Mouse (Mus musculus) CH12.LX (cell line): ENCODE measurements around the gene Nfic. TPM values are rescaled to one million over a fixed set of nuclear protein-coding genes. Genes with fewer than 3 reads are reported as not detected.

ENCODE experiments used
- DNase-seq: peaks from one replicate; pipeline ENCODE4 v3.0.0-alpha.2; 2013; ENCODE audit errors: extremely low read depth
- H3K27ac ChIP-seq: 2 replicates; pipeline ENCODE4 v1.5.1; 2012; ENCODE audit warnings: low read depth, mild to moderate bottlenecking, control low read depth, moderate library complexity; ENCODE audit not compliant: insufficient read depth
- H3K27me3 ChIP-seq: replicated peaks from 2 replicates; pipeline ENCODE3; 2012; ENCODE audit warnings: inconsistent platforms
- H3K36me3 ChIP-seq, 2 experiments: replicated peaks in 1 of 2; 2 replicates each; pipeline versions ENCODE3 to v1.6.1; 2012; ENCODE audit warnings: inconsistent platforms in 1 of 2, low read length in 1 of 2, mild to moderate bottlenecking in 1 of 2, mixed read lengths in 1 of 2, moderate library complexity in 1 of 2; ENCODE audit not compliant: control insufficient read depth in 1 of 2, insufficient read depth in 1 of 2
- H3K4me1 ChIP-seq, 2 experiments: 2 replicates each; pipeline ENCODE4 v1.6.1; 2012; ENCODE audit warnings: inconsistent platforms in 1 of 2, moderate library complexity in 1 of 2; ENCODE audit not compliant: insufficient read depth in 2 of 2, control insufficient read depth in 1 of 2
- H3K4me2 ChIP-seq: 2 replicates; pipeline ENCODE4 v1.6.1; 2012; ENCODE audit warnings: low read depth, mild to moderate bottlenecking, control low read depth; ENCODE audit not compliant: poor library complexity, insufficient read depth, severe bottlenecking
- H3K4me3 ChIP-seq, 3 experiments: fragments of 150-350 bp in 1 of 3; sonication (generic) in 1 of 3; replicated peaks in 1 of 3; 2 replicates each; pipeline versions ENCODE3 to v1.5.1; 2011 to 2012; ENCODE audit warnings: low read depth in 2 of 3, low read length in 2 of 3, mild to moderate bottlenecking in 2 of 3, moderate library complexity in 2 of 3, control low read depth in 1 of 3, improper control_type of control experiment in 1 of 3, inconsistent platforms in 1 of 3, mixed read lengths in 1 of 3; ENCODE audit not compliant: poor library complexity in 1 of 3
- H3K79me2 ChIP-seq: replicated peaks from 2 replicates; pipeline ENCODE4 v1.6.1; 2012; ENCODE audit warnings: mild to moderate bottlenecking, moderate library complexity; ENCODE audit not compliant: control insufficient read depth, poor library complexity, insufficient read depth, severe bottlenecking; ENCODE audit errors: extremely low read depth
- H3K9ac ChIP-seq: 2 replicates; pipeline ENCODE4 v1.6.1; 2012; ENCODE audit warnings: low read depth, mild to moderate bottlenecking, control low read depth, moderate library complexity; ENCODE audit not compliant: insufficient read depth
- H3K9me3 ChIP-seq: replicated peaks from 2 replicates; pipeline ENCODE3; 2012; ENCODE audit warnings: low read length, inconsistent platforms, mixed read lengths
- ETS1 ChIP-seq: conservative IDR thresholded peaks from 2 replicates; pipeline ENCODE4 v1.6.1; 2012; ENCODE audit warnings: low read depth, mild to moderate bottlenecking, inconsistent platforms, low read length, improper control_type of control experiment, moderate library complexity
- GABPA ChIP-seq: IDR thresholded peaks from 2 replicates; pipeline ENCODE4 v1.6.1; 2012; ENCODE audit warnings: low read depth, low read length, improper control_type of control experiment, inconsistent platforms; ENCODE audit not compliant: insufficient replicate concordance
- HCFC1 ChIP-seq: IDR thresholded peaks from 2 replicates; pipeline ENCODE4 v1.6.1; 2012; ENCODE audit warnings: low read depth, mild to moderate bottlenecking, inconsistent platforms, low read length, improper control_type of control experiment
- IRF4 ChIP-seq: IDR thresholded peaks from 2 replicates; pipeline ENCODE4 v1.6.1; 2014; ENCODE audit warnings: low read depth, mild to moderate bottlenecking, inconsistent platforms, low read length, improper control_type of control experiment
- JUN ChIP-seq: IDR thresholded peaks from 2 replicates; pipeline ENCODE4 v1.6.1; 2011; ENCODE audit warnings: low read depth, mild to moderate bottlenecking, low read length, improper control_type of control experiment, moderate library complexity; ENCODE audit not compliant: insufficient read depth
- MAFK ChIP-seq: IDR thresholded peaks from 2 replicates; pipeline ENCODE4 v1.6.1; 2011; ENCODE audit warnings: low read length, improper control_type of control experiment; ENCODE audit not compliant: insufficient replicate concordance
- MEF2A ChIP-seq: IDR thresholded peaks from 2 replicates; pipeline ENCODE4 v1.6.1; 2014; ENCODE audit warnings: low read depth, mild to moderate bottlenecking, inconsistent platforms, low read length, improper control_type of control experiment, borderline replicate concordance
- MXI1 ChIP-seq: IDR thresholded peaks from 2 replicates; pipeline ENCODE4 v1.6.1; 2011; ENCODE audit warnings: mild to moderate bottlenecking, low read depth, low read length, improper control_type of control experiment
- MYC ChIP-seq: IDR thresholded peaks from 2 replicates; pipeline ENCODE4 v1.6.1; 2011; ENCODE audit warnings: low read depth, mild to moderate bottlenecking, improper control_type of control experiment, low read length
- NRF1 ChIP-seq: IDR thresholded peaks from 2 replicates; pipeline ENCODE4 v1.6.1; 2014; ENCODE audit warnings: low read depth, mild to moderate bottlenecking, inconsistent platforms, low read length, improper control_type of control experiment, moderate library complexity
- POLR2A ChIP-seq: IDR thresholded peaks from 2 replicates; pipeline ENCODE4 v1.6.1; 2011; ENCODE audit warnings: low read depth, mild to moderate bottlenecking, improper control_type of control experiment, low read length
- RCOR1 ChIP-seq: conservative IDR thresholded peaks from 2 replicates; pipeline ENCODE4 v1.6.1; 2012; ENCODE audit warnings: low read depth, mild to moderate bottlenecking, inconsistent platforms, low read length, improper control_type of control experiment
- SIN3A ChIP-seq: IDR thresholded peaks from 2 replicates; pipeline ENCODE4 v1.6.1; 2012; ENCODE audit warnings: low read length, improper control_type of control experiment, inconsistent platforms
- SMC3 ChIP-seq: IDR thresholded peaks from 2 replicates; pipeline ENCODE4 v1.6.1; 2011; ENCODE audit warnings: low read depth, low read length, improper control_type of control experiment
- TBP ChIP-seq: conservative IDR thresholded peaks from 2 replicates; pipeline ENCODE4 v1.6.1; 2011; ENCODE audit warnings: low read depth, low read length, improper control_type of control experiment
- UBTF ChIP-seq: IDR thresholded peaks from 2 replicates; pipeline ENCODE4 v1.6.1; 2012; ENCODE audit warnings: low read depth, mild to moderate bottlenecking, inconsistent platforms, low read length, improper control_type of control experiment, moderate library complexity
- USF2 ChIP-seq: conservative IDR thresholded peaks from 2 replicates; pipeline ENCODE4 v1.6.1; 2011; ENCODE audit warnings: low read depth, low read length, improper control_type of control experiment
- ZC3H11A ChIP-seq: IDR thresholded peaks from 2 replicates; pipeline ENCODE4 v1.6.1; 2012; ENCODE audit warnings: low read depth, mild to moderate bottlenecking, inconsistent platforms, low read length, improper control_type of control experiment
- ZKSCAN1 ChIP-seq: IDR thresholded peaks from 2 replicates; pipeline ENCODE4 v1.6.1; 2012; ENCODE audit warnings: low read depth, inconsistent platforms, low read length, improper control_type of control experiment, borderline replicate concordance
- ZNF384 ChIP-seq: IDR thresholded peaks from 2 replicates; pipeline ENCODE4 v1.6.1; 2012; ENCODE audit warnings: low read depth, low read length, improper control_type of control experiment, inconsistent platforms
- dilution Hi-C: fragments of 300-500 bp; cut with MboI; formaldehyde crosslinking; loops from 2 replicates; pipeline ENCODE4 v1.14.3; 2020; ENCODE audit warnings: low sequenced_read_pairs; ENCODE audit not compliant: extremely low pct_unique_long_range_greater_than_20kb, extremely low pct_ligation_motif_present
- in situ Hi-C: fragments of 300-500 bp; cut with MboI; formaldehyde crosslinking; loops from 3 replicates; pipeline ENCODE4 v1.14.3; 2019; ENCODE audit warnings: low sequenced_read_pairs, low pct_ligation_motif_present, low pct_unique_long_range_greater_than_20kb, mixed read lengths
- polyA plus RNA-seq: library from polyadenylated mRNA; unstranded; fragments of >175 nt; gene quantifications from 2 replicates; pipeline ENCODE4 v1.2.1, GENCODE M21; 2012; ENCODE audit warnings: low read depth; ENCODE audit not compliant: insufficient read length
- total RNA-seq, 2 experiments: library from RNA; depleted of rRNA; stranded (reverse); fragments of 300-350 nt in 1 of 2; fragments of >200 nt in 1 of 2; gene quantifications; 2 replicates each; pipeline ENCODE4 v1.2.3; 2012 to 2014

The Nfic gene
- total and polyA plus RNA-seq, 3 experiments = 0.07 to 4.7 (median 4.0) TPM

GRCm38 (mm10) chr10:81349961-81350350 is 105.5 kb downstream of the Nfic start:
- peaks cover 7 to 36% of the 10 kb centered on the region in 2 experiments for H3K4me1 ChIP-seq
- no peaks in the 10 kb centered on the region for H3K9me3 ChIP-seq
- no peak for DNase-seq
- no peaks in the 10 kb centered on the region for H3K79me2 ChIP-seq
- peak overlapping the region; percentile 74 to 89 (median 80) for H3K4me3 ChIP-seq
- peaks cover 20 to 37% of the 10 kb centered on the region in 2 experiments for H3K36me3 ChIP-seq
- TF ChIP-seq MAFK (no peak), ETS1 (no peak), MXI1 (no peak), SIN3A (no peak), HCFC1 (no peak), MYC (no peak), ZNF384 (no peak), RCOR1 (no peak), ZC3H11A (no peak), USF2 (no peak), GABPA (no peak), TBP (no peak)
- H3K27me3 ChIP-seq = no peaks in the 10 kb centered on the region
- peak overlapping the region; percentile 80 for H3K9ac ChIP-seq
- peak overlapping the region; percentile 89 for H3K4me2 ChIP-seq
- dilution Hi-C loops = no loop called here
- H3K27ac ChIP-seq = 0 out of 2 replicates have a peak overlapping the region, but pooled peaks have one; percentile 2
- in situ Hi-C loops = loop anchor here (10.0 kb wide), 1 partner anchor 155 kb away; no protein-coding TSS in a partner anchor

DNA sequence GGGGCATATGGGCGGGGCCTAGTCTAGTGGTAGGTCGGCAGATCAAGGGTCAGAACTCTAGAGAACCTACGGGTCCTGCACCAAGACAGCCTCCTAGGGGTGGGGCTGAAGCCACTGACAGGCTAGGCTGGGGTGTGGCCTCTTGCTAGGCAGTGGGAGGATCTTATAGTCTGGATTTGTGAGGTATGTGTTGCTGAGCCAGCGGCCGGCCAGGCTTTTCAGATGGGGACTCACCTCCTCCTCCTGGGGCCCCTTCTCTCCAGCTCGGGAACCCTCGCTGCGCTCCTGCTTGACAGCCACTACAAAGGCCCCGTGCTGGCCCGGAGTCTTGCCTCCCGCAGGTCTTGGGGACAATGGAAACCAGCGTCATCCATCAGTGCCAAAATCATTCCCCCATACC is 106.3 kb downstream of the Nfic start:
- Histone ChIP-seq H3K4me2 (peak overlapping the region; percentile 89), H3K79me2 (no peaks in the 10 kb centered on the region), H3K27ac (no peak overlapping the region), H3K36me3 (peaks cover 20 to 37% of the 10 kb centered on the region in 2 experiments), H3K4me3 (peak overlapping the region; percentile 74 to 89 (median 80)), H3K27me3 (no peaks in the 10 kb centered on the region), H3K4me1 (peaks cover 7 to 37% of the 10 kb centered on the region in 2 experiments), H3K9me3 (no peaks in the 10 kb centered on the region), H3K9ac (peak overlapping the region; percentile 80; the same call in 1 of the 2 replicates)
- dilution Hi-C loops (no loop called here), in situ Hi-C loops (no loop called here)
- TF ChIP-seq ZC3H11A (no peak), NRF1 (no peak), JUN (no peak), USF2 (no peak), MXI1 (no peak), SIN3A (no peak), ZKSCAN1 (no peak), MYC (no peak), UBTF (no peak), IRF4 (no peak), MEF2A (no peak), SMC3 (no peak), POLR2A (no peak)
- peak; percentile 70 for DNase-seq
